Mouse (Mus musculus) lung, postnatal 14 days (tissue): Measurements from ENCODE around the gene Gm4450.
"Not testable (repeated sequence)": the region's sequence is repeated elsewhere in the genome, so short reads cannot be mapped to it uniquely, and the experiment has no call there.

Experiments
- DNase-seq: peaks from one replicate; pipeline ENCODE4 v3.0.0; 2021

Gm4450 gene

DNA sequence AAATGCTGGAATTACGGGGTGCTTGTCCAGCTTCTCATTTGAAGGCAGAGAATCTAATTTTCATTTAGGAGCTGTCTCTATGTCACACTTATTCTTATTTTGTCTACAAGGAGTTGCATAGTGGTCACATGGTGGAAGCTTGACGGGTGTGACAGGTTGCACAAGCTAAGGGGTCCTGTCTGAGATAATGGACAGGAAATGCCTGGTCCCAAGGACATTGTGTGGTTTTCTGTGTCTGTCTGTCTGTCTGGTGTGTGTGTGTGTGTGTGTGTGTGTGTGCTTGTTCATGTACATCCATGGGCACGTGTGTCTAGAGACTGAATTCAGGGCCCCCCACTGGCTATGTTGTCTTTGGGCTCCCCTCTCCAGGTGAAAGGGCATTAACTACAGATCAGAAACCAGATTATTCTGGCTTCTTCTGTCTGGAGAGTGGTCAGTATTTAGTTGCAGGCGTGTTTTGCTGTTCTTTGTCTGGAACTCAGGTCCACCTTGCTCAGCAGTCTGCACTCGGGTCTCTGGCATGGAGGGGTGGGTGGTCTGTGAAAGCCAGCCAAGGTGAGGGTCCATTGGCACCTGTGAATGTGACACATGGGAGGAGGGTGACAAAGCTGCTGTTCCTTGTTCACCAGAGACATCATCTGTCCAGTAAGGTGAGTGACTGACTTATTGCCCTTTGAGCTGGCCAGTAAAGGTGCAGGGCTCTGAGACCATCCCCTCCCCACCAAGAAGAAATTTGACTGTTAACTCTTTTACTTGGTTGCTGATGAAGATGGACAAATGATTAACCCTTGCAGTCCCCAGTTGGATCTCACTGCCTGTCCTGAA is 40.3 kb downstream of the Gm4450 start:
- DNase-seq, result no peak

DNA sequence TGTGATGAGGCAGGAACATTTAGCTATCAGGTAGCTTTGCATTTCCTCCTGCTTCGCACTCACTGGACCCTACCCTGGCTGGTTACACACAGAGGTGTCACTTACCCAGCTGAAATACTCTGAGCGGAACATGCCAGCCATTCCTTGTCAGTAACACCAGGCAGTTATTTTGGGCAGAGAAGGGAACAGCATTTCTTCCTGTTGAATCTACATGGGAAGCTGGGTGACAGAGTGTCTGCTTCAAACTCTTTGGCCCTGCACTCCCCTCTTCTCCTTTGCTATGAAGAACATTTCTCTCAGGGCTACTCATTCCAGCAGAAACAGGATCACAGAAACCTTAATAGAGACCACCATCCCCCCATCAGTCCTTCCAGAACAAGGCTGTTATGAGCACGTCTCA is 42.6 kb downstream of the Gm4450 start:
- DNase-seq, result peak; percentile 55

DNA sequence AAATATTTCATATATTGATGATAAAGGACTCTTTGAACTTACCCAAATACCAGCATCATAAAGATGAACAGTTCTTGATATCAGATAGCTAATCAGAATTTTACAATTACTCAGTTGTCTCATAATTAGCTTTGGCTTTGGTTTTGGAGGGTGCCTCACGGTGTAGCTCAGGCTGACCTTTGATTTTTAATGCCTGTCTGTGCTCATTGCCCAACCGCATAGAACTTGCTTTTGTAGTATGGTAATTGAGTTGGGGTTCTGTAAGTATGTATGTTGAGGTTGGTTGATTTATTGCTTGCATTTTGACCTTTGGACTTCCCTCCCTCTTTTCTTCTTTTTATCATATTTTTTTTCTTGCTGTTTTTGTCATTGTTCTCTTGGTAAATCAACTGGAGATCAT is 43.2 kb downstream of the Gm4450 start:
- no peak for DNase-seq

DNA sequence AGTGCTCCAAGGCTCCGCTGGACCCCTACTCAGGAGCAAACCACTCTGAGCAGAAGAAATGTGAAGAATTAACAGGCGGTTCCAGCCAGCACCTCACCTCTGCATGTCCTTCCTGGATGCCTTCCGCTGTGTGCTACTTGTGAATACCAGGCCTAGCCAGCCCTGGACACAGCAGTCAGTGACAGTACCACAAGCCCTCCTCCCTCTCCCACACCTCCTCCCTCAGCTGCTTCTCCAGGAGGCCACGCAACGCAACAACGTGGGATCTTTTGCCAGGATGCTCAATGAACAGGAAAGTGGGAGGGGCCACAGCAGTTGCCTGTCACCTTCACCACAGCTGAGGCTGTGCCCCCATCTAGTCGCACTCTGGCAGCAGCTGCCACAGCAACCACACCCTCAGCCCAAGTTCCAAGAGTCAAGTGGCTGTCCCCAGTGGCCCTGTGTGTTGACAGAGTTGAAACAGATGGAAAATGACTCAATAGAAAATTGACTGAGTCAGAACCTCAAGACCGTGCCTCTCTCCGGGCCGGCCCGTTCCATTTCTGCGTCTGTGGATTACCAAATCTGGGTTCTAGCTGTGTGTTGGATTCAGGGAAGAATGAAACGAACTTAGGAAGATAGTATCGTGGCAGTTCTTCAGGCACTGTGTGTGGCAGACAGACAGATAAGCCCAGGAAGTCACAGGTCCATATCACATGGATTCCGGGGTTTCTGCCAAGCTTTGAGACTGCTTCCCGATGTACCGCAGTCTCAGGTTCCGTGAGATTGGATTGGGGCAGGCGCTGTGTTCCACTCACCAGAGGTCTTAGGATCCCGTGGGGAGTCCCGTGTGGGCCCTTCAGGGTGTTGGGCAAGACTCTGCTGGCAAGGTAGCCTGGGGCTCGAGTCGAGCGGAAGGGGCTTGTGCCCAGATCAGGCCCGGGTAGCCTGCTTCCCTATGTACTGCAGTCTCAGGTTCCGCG is 46.0 kb downstream of the Gm4450 start:
- not testable (repeated sequence) for DNase-seq

DNA sequence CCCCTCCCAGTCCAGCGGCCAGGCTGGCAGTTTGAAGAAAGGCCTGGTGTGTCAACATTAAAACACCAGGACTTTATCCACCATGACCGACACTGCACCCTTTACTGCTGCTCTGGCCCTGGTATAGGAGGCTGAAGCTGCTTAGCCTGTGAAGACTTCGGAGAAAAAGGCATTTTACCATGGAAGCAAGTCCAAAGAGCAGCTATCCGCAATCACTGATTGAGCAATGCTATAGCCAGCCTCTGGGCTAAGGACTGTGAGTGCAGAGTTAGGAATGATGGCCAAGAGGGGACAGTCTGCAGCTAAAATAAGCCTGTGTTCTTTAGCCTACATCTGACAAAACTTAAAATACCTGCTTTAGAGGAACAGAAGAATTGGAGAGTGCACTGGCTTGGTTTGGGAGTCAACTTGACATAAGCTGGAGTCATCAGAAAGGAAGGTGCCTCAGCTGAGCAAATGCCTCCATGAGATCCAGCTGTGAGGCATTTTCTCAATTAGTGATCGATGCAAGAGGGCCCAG is 49.6 kb downstream of the Gm4450 start:
- not testable (repeated sequence) for DNase-seq

DNA sequence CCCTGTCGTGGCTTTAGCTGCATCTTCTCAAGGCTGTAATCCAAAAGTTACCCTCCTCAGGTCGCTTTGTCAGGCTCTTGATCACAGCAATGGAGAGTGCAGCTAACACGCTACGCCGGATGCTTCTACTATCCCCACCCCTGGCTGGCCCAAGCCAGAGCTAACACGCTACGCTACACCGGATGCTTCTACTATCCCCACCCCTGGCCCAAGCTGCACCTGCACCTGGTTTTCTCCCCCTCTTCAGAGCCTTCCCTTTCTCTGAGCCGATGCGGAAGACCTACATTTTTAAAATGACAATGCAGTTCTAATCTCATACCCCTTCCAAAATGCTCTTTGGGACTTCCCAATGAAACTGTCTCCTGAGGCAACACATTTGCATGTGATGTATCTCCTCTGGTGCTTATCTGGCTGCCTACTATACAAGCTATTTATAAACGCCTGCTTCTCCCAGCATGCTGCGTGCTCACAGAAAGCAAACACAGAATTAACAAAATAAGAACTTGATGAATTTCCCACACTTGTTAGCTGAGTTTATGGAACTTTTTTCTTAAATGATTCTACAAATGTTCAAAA is 50.3 kb downstream of the Gm4450 start:
- not testable (repeated sequence) for DNase-seq

DNA sequence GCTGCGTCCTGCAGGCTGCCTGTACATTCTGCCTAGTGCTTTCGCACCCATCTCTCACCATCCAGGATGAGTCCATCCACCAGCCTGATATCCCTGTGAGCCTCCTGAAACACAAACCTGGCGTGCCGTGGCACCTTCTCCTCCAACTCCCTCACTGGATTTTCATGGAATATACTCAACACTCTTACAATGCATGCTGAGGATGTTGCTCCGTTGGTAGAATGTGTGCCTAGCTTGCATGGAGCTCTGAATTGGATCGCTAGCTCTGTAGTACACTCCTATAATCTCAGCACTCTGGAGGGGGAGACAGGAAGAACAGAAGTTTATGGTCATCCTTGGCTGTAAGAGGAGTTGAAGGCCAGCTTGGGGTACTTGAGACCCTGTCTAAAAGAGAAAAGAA is 51.0 kb downstream of the Gm4450 start:
- not testable (repeated sequence) for DNase-seq

DNA sequence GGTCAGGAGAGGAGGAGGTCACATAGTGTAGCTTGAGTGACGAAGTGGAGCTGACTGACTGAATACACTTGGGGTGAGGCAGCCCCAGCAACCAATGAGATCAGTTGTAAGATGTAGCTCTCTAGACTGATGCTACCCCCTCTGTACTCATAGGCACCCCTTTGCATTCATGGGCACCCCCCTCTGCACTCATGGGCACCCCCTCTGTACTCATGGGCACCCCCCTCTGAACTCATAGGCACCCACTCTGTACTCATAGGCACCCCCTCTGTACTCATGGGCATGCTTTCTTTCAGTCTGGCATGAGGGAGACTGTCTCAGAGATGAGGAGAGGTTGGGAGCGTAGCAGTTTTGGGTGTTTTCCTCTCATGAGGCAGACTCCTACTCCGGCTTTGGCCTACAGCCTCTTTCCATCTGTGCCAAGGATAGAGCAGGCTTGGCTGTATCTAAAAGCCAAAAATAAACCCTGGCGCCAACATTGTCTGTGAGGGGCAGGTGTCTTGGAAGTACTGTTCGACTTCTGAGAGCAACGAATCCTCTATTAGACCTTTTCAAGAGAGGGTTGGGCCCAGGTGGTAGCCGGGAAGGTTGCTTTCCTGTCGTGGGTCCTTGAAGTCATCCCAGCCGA is 52.5 kb downstream of the Gm4450 start:
- DNase-seq, result not testable (repeated sequence)
